Mouse (Mus musculus) forebrain, embryonic 12.5 days (tissue): ENCODE data around the gene Abcc4. TPM values are rescaled to one million over a fixed set of nuclear protein-coding genes. Genes with fewer than 3 reads are reported as not detected.
A peak's percentile ranks its signal among the peaks of the same experiment; 100 is the strongest.

Experiments
- ATAC-seq: fragments of 200-750 bp; cut with Nextera tagmentation; 2 replicates; pipeline ENCODE4 v1.8.0; 2017; ENCODE audit warnings: moderate TSS enrichment; ENCODE audit not compliant: low FRiP score
- H3K27ac ChIP-seq: fragments of 300-500 bp; sonication (generic); 2 replicates; pipeline ENCODE4 v1.5.1; 2016; ENCODE audit warnings: mild to moderate bottlenecking
- H3K27me3 ChIP-seq: fragments of 300-500 bp; sonication (generic); 2 replicates; pipeline ENCODE4 v1.6.1; 2016; ENCODE audit warnings: mild to moderate bottlenecking
- H3K36me3 ChIP-seq: fragments of 300-500 bp; sonication (generic); replicated peaks from 2 replicates; pipeline ENCODE4 v1.6.1; 2016; ENCODE audit warnings: mild to moderate bottlenecking
- H3K4me1 ChIP-seq: fragments of 300-500 bp; sonication (generic); 2 replicates; pipeline ENCODE4 v1.6.1; 2016
- H3K4me2 ChIP-seq: fragments of 300-500 bp; sonication (generic); 2 replicates; pipeline ENCODE4 v1.6.1; 2016; ENCODE audit warnings: mild to moderate bottlenecking, moderate library complexity
- H3K4me3 ChIP-seq: fragments of 300-500 bp; sonication (generic); replicated peaks from 2 replicates; pipeline ENCODE4 v1.5.1; 2016; ENCODE audit warnings: mild to moderate bottlenecking
- H3K9ac ChIP-seq: fragments of 300-500 bp; sonication (generic); 2 replicates; pipeline ENCODE4 v1.6.1; 2016; ENCODE audit warnings: mild to moderate bottlenecking
- H3K9me3 ChIP-seq: fragments of 300-500 bp; sonication (generic); 2 replicates; pipeline ENCODE4 v1.6.1; 2016
- WGBS: fragments of 180-500 bp; shearing (Covaris S2); methylation state at CpG from one replicate; pipeline ENCODE4 v1.1.7; 2016; 5-methylcytosine and 5-hydroxymethylcytosine counted together
- polyA plus RNA-seq: library from polyadenylated mRNA; unstranded; fragments of >200 nt; fragmentation: Nextera tagmentation; extraction: Ambion mirVana; gene quantifications from 2 replicates; pipeline ENCODE4 v1.2.1, GENCODE M21; 2016

The Abcc4 gene
- polyA plus RNA-seq: 2.1 and 2.4 TPM in 2 replicates

DNA sequence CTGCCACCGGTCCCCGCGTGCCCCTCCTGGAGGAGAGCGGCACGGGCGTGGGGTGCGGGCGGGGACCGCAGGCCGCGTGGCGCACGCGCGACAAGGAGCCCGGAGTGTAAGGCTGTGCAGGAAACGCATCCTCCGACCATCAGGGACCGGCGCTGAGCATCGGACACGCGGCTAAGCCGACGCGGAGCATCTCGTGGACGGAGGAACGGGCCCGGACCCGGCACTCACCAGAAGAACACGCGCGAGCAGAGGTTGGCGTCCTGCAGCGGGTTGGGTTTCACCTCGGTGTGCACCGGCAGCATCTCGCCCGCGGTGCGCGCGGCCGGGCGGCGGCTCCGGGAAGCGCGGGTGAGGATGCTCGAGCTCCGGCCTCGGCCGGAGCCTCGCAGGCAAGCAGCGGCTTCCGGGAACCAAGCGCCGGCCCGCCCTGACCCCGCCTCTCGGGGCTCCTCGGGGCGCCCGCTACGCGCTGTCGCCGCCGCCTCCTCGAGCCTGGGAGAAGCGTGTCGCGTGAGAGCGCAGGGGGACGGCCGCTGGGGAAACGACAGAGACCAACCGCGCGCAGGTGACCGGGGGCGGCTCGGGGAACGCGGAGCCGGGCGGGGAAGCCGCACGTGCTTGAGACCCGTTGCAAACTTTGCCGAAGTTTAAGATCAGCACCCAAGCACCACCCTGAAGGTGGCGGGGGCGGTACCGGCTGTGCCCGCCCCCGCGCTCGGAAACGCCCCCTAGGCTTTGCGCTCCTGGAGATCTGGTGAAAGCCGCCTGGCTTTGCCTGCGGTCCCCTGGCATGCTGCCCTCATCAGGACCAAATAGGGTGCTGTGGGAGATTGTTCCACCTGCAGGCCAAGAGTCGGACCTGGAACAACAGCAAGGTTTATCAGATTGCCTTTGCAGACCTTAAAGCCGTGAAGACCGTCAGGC, at the start of gene Abcc4:
TSS of gene Abcc4 (minus strand) at position 412 of the 924 bp plus-strand sequence.
- H3K27ac ChIP-seq: no peak within 1 kb of the TSS
- under 1% methylated on average over 106 of the region's 106 CpGs for WGBS
- peak within 1 kb of the TSS; percentile 54 for H3K4me3 ChIP-seq
- peaks cover 64% of the 10 kb centered on the region for H3K27me3 ChIP-seq
- H3K4me2 ChIP-seq: peak within 1 kb of the TSS; percentile 89
- no peaks in the 10 kb centered on the region for H3K9me3 ChIP-seq
- ATAC-seq: peak; percentile 77
- no peaks in the 10 kb centered on the region for H3K36me3 ChIP-seq
- peak within 1 kb of the TSS; percentile 46 for H3K9ac ChIP-seq
- peaks cover 23% of the 10 kb centered on the region for H3K4me1 ChIP-seq

DNA sequence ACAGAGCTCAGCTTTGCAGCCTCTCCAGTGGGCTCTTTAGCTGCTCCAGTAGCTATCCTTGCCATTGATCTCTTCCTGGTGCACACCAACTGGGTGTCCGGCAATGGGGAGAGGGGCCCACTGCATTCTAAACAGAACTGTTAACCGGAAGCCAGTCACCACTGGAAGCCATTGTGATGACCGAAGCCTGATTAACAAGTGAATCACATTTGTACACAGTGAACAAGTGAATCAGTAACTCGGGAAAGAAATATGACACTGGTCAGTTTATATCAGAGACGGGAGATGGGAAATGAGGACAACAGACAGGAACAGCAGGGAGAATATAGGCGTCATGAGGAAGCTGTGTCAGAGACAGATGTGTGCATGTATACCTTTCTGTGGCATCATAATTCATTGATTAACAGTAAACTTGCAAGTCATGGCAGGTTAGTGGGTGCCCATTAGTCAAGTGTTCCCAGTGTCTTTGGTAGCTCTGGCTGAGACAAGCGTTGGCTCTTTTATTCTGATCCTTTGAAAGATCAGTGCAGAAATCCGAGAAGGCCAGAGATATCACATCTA, 45.3 kb upstream of the Abcc4 start:
- Histone ChIP-seq H3K9me3 (no peaks in the 10 kb centered on the region), H3K36me3 (no peaks in the 10 kb centered on the region), H3K4me2 (no peak overlapping the region), H3K27me3 (0 out of 2 replicates have a peak, but pooled peaks cover 2% of the 10 kb centered on the region), H3K4me3 (no peak overlapping the region), H3K9ac (no peak overlapping the region), H3K4me1 (peaks cover 7% of the 10 kb centered on the region), H3K27ac (no peak overlapping the region)
- no peak for ATAC-seq
- 68% methylated on average over 8 of the region's 8 CpGs for WGBS

DNA sequence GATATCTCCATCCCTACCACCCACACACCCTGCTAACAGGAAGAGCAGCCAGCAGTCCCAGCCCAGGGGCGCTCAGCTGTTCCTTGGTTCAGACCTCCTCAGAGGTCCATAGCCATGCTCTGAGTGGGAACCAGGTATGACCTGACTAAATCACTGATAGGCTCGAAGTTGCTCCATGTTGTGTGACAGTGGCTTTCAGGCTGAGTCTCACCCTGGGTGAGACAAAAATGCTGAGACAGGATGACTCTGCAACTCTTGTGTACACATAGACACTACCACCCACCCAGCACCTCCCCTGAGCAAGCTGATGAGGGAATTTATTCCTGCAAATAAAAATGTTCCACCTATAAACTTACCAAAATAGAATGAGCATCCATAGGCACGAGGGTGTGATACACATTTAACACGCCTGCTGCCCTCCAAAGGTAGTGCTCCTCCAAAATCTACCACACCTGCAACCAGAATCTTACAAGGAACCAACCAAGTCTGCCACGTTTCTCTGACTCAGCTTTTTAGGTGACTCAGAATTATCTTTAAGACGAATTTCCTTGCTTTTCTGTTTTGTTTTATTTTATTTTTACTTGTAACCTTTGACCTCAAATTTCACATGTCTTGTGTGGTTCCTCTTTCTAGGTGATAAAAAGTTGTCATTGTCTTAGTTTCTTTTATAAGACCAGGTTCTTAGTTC, 44.6 kb upstream of the Abcc4 start:
- H3K27me3 ChIP-seq: 0 out of 2 replicates have a peak, but pooled peaks cover 2% of the 10 kb centered on the region
- 84% methylated on average over 6 of the region's 6 CpGs for WGBS
- no peak overlapping the region for H3K9ac ChIP-seq
- no peaks in the 10 kb centered on the region for H3K9me3 ChIP-seq
- ATAC-seq: no peak
- H3K36me3 ChIP-seq: no peaks in the 10 kb centered on the region
- no peak overlapping the region for H3K27ac ChIP-seq
- H3K4me3 ChIP-seq: no peak overlapping the region
- peaks cover 7% of the 10 kb centered on the region for H3K4me1 ChIP-seq
- H3K4me2 ChIP-seq: no peak overlapping the region

- no peak overlapping the region for H3K9ac ChIP-seq
- 0 out of 2 replicates have a peak, but pooled peaks cover 2% of the 10 kb centered on the region for H3K27me3 ChIP-seq
- no peak for ATAC-seq
- H3K9me3 ChIP-seq: no peaks in the 10 kb centered on the region
- H3K4me3 ChIP-seq: no peak overlapping the region
- no peak overlapping the region for H3K4me2 ChIP-seq
- peaks cover 7% of the 10 kb centered on the region for H3K4me1 ChIP-seq
- H3K36me3 ChIP-seq: no peaks in the 10 kb centered on the region
- WGBS: 49% methylated on average over 4 of the region's 4 CpGs
- H3K27ac ChIP-seq: no peak overlapping the region
These were observed 43.7 kb upstream of the Abcc4 start for GRCm38 (mm10) chr14:118749715-118750114.

DNA sequence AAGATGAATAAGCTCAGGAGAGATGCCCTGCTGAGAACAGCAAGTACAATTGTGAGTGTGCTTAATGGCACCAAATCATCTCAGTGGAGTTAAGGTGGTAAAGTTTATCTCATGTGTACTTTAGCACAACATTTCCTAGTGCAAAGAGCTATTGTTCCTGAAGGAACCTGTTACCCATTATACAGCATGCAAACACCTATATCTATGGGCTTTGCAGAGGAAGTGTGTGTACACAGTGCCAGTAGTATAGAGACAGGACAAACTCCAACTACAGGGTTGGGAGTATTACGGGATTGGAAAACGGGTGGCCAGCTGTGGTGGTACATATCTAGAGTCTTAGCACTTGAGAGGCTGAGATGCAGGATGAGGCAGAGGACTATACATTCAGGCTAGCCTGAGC, 43.0 kb upstream of the Abcc4 start:
- 91% methylated on average over 2 of the region's 2 CpGs for WGBS
- H3K9ac ChIP-seq: no peak overlapping the region

GRCm38 (mm10) chr14:118742862-118743261, 36.8 kb upstream of the Abcc4 start:
- Histone ChIP-seq H3K36me3 (no peaks in the 10 kb centered on the region), H3K4me3 (no peak overlapping the region), H3K4me2 (no peak overlapping the region), H3K27me3 (no peaks in the 10 kb centered on the region; the same call in 1 of the 2 replicates), H3K4me1 (peaks cover 4% of the 10 kb centered on the region; the same call in 1 of the 2 replicates), H3K27ac (no peak overlapping the region), H3K9me3 (peaks cover 3% of the 10 kb centered on the region), H3K9ac (no peak overlapping the region)
- ATAC-seq: no peak
- WGBS: 81% methylated on average over 5 of the region's 5 CpGs

More for the DNA sequence above, 43.0 kb upstream of the Abcc4 start:
- Histone ChIP-seq H3K27ac (no peak overlapping the region), H3K36me3 (no peaks in the 10 kb centered on the region), H3K9me3 (no peaks in the 10 kb centered on the region), H3K4me1 (peaks cover 7% of the 10 kb centered on the region), H3K4me2 (no peak overlapping the region), H3K27me3 (peaks cover 2% of the 10 kb centered on the region; the same call in 1 of the 2 replicates), H3K4me3 (no peak overlapping the region)
- no peak for ATAC-seq

DNA sequence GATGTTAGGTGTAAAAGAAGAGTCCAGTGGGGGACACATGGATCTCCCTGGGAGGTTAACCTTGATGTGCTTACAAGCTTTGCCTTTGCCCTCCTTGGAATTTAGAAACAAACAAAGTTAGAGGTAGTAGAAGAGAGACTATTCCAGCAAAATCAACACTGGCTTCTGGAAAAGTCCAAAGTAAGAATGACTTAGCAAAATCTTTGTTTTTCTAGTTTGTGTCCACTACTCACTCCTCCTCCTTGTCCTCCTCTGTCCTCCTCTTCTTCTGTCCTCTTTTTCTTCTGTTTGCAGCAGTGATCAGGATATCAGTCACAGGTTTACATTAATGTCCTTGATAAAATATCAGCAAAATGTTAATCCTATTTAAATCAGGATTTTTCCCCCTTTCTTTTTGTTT, 35.8 kb upstream of the Abcc4 start:
- no peaks in the 10 kb centered on the region; the same call in 1 of the 2 replicates for H3K27me3 ChIP-seq

DNA sequence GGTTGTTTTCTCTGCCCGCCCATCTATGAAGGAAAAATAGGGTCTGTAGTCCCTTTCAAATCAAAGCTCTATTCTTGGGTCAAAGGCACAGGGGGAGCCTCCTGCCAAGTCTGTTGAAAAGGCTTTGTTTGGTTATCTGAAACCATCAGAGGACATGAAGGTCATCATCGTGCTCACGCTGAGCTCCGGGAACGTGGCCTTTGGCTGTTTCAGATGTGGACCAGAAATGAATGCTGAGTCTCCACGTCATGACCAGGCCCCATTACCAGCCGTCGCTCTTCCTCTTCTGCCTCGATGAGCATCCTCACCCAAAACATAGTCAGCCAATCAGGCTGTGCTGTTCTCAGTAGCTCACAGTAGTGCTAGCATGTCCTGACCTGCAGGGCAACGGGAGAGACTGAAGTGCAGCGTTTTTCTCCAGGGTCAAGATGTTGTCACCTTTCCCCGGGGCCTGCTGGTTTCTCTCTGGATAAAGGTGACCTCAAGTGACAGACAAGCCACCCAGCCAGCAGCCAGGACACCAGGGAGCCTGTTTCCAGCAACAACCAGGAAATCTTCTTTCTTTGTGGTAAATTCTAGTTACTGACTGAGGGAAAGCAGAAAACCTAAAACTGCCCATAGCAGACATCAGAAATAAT, 31.4 kb upstream of the Abcc4 start:
- no peaks in the 10 kb centered on the region for H3K36me3 ChIP-seq
- 13% methylated on average over 12 of the region's 12 CpGs for WGBS

More for the DNA sequence above, 35.8 kb upstream of the Abcc4 start:
- Histone ChIP-seq H3K4me1 (peaks cover 12% of the 10 kb centered on the region), H3K4me3 (no peak overlapping the region), H3K27ac (no peak overlapping the region), H3K36me3 (no peaks in the 10 kb centered on the region), H3K9me3 (peaks cover 3% of the 10 kb centered on the region), H3K9ac (no peak overlapping the region), H3K4me2 (no peak overlapping the region)
- ATAC-seq: no peak

DNA sequence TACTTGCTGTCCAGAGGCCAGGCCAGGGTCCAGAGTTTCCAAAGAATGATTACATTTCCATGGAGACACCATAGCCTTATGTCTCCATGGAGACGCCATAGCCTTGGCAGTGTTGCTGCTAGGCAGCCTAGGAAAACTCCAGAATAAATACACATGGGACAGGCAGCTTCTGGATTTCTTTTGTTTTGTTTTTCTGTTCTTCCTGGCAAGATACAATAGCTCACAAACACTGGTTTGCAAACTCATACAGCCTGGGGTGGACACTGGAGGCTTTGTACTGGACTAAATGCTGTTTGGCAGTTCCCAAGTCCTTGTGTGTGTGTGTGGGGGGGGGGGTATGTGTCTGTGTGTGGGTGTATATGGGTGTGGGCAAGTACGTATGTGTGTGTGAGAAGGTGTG, 29.1 kb upstream of the Abcc4 start:
- no peaks in the 10 kb centered on the region for H3K27me3 ChIP-seq
- H3K9ac ChIP-seq: no peak overlapping the region
- no peak overlapping the region; the same call in 1 of the 2 replicates for H3K27ac ChIP-seq
- 41% methylated on average over 2 of the region's 2 CpGs for WGBS
- H3K4me2 ChIP-seq: no peak overlapping the region
- ATAC-seq: peak; percentile 89
- H3K9me3 ChIP-seq: peaks cover 3% of the 10 kb centered on the region
- H3K4me1 ChIP-seq: peaks cover 20% of the 10 kb centered on the region
- no peaks in the 10 kb centered on the region for H3K36me3 ChIP-seq
- H3K4me3 ChIP-seq: no peak overlapping the region

More for the DNA sequence above, 31.4 kb upstream of the Abcc4 start:
- ATAC-seq: no peak
- H3K4me3 ChIP-seq: no peak overlapping the region
- no peak overlapping the region for H3K4me2 ChIP-seq
- H3K4me1 ChIP-seq: peaks cover 20% of the 10 kb centered on the region
- H3K9ac ChIP-seq: no peak overlapping the region
- peaks cover 3% of the 10 kb centered on the region for H3K9me3 ChIP-seq
- H3K27ac ChIP-seq: no peak overlapping the region
- no peaks in the 10 kb centered on the region for H3K27me3 ChIP-seq

DNA sequence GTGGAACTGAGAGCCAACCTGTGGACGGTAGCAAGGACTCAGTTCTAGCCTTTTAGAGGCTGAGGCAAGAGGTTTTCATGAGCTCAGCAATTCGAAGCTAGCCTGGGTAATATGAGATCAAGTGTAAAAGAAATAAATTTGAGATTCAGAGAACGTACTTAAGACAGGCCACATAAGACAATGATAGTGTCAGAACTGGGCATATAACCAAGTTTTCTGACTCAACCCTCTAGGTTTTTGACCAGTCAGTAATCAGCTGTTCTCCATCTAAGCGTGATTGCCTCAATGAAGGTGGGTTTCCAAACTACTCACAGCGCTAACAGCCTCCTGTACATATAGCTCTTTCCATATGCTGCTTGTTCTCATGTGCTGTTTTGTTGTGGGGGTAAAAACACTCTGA, 27.1 kb upstream of the Abcc4 start:
- no peak overlapping the region for H3K27ac ChIP-seq
- H3K4me2 ChIP-seq: no peak overlapping the region
- no peak overlapping the region for H3K9ac ChIP-seq
- no peak overlapping the region for H3K4me3 ChIP-seq
- no peaks in the 10 kb centered on the region for H3K36me3 ChIP-seq
- no peak for ATAC-seq
- no peaks in the 10 kb centered on the region for H3K9me3 ChIP-seq
- WGBS: 90% methylated on average over 5 of the region's 5 CpGs
- peaks cover 20% of the 10 kb centered on the region for H3K4me1 ChIP-seq
- H3K27me3 ChIP-seq: no peaks in the 10 kb centered on the region

- H3K4me3 ChIP-seq: no peak overlapping the region
- ATAC-seq: no peak
- H3K36me3 ChIP-seq: no peaks in the 10 kb centered on the region
- H3K27me3 ChIP-seq: no peaks in the 10 kb centered on the region
- peaks cover 10% of the 10 kb centered on the region for H3K4me1 ChIP-seq
- H3K4me2 ChIP-seq: no peak overlapping the region
- no peak overlapping the region for H3K9ac ChIP-seq
- 83% methylated on average over 5 of the region's 5 CpGs for WGBS
- no peaks in the 10 kb centered on the region for H3K9me3 ChIP-seq
- no peak overlapping the region for H3K27ac ChIP-seq
These were observed 24.6 kb upstream of the Abcc4 start for GRCm38 (mm10) chr14:118730631-118731030.

GRCm38 (mm10) chr14:118725467-118725866, 19.4 kb upstream of the Abcc4 start:
- no peak overlapping the region for H3K27ac ChIP-seq
- ATAC-seq: no peak
- H3K4me1 ChIP-seq: no peaks in the 10 kb centered on the region
- H3K9ac ChIP-seq: no peak overlapping the region
- H3K27me3 ChIP-seq: 0 out of 2 replicates have a peak, but pooled peaks cover 5% of the 10 kb centered on the region
- no peaks in the 10 kb centered on the region for H3K9me3 ChIP-seq
- H3K36me3 ChIP-seq: no peaks in the 10 kb centered on the region
- 94% methylated on average over 5 of the region's 5 CpGs for WGBS
- no peak overlapping the region for H3K4me3 ChIP-seq
- no peak overlapping the region for H3K4me2 ChIP-seq
